Mouse (Mus musculus) G1E (cell line): ENCODE results near the gene Slc41a1. TPM values are rescaled to one million over a fixed set of nuclear protein-coding genes. Genes with fewer than 3 reads are reported as not detected.

ENCODE experiments used
- ATAC-seq: 2 replicates; pipeline ENCODE4 v1.8.0; 2016; ENCODE audit warnings: mild to moderate bottlenecking; ENCODE audit not compliant: insufficient number of reproducible peaks, poor library complexity, low FRiP score, severe bottlenecking; ENCODE audit errors: extremely low read depth
- DNase-seq: peaks from one replicate; pipeline ENCODE4 v3.0.0; 2012; ENCODE audit warnings: low spot score
- H3K27me3 ChIP-seq: 2 replicates; pipeline ENCODE4 v1.6.1; 2012; ENCODE audit warnings: mild to moderate bottlenecking, low read length, inconsistent platforms; ENCODE audit not compliant: insufficient read depth
- H3K36me3 ChIP-seq: replicated peaks from 2 replicates; pipeline ENCODE3; 2012; ENCODE audit warnings: mild to moderate bottlenecking, inconsistent platforms
- H3K4me1 ChIP-seq: 2 replicates; pipeline ENCODE4 v1.6.1; 2012; ENCODE audit warnings: low read depth, low read length, inconsistent platforms, mixed read lengths; ENCODE audit not compliant: insufficient read depth
- H3K4me3 ChIP-seq: 2 replicates; pipeline ENCODE4 v1.5.1; 2012; ENCODE audit warnings: low read depth, mild to moderate bottlenecking, inconsistent platforms, low read length, moderate library complexity, mixed read lengths
- H3K9me3 ChIP-seq: replicated peaks from 2 replicates; pipeline ENCODE4 v1.6.1; 2012; ENCODE audit warnings: inconsistent platforms
- CTCF ChIP-seq: IDR thresholded peaks from 2 replicates; pipeline ENCODE4 v1.5.1; 2012; ENCODE audit warnings: low read depth, low read length, inconsistent platforms, mixed read lengths
- GATA1 ChIP-seq: IDR thresholded peaks from 2 replicates; pipeline ENCODE4 v1.6.1; 2012; ENCODE audit warnings: borderline replicate concordance, low read length, inconsistent platforms, mixed read lengths
- GATA2 ChIP-seq: IDR thresholded peaks from 2 replicates; pipeline ENCODE4 v1.6.1; 2012; ENCODE audit warnings: low read depth, low read length, inconsistent platforms, borderline replicate concordance
- POLR2AphosphoS5 ChIP-seq: IDR thresholded peaks from 2 replicates; pipeline ENCODE4 v1.6.1; 2012; ENCODE audit warnings: low read depth, low read length, inconsistent platforms; ENCODE audit not compliant: insufficient replicate concordance
- TAL1 ChIP-seq: conservative IDR thresholded peaks from 2 replicates; pipeline ENCODE4 v1.6.1; 2012; ENCODE audit warnings: low read depth, low read length, inconsistent platforms, mixed read lengths
- polyA plus RNA-seq: library from polyadenylated mRNA; stranded (reverse); fragments of >175 nt; gene quantifications from 2 replicates; pipeline ENCODE4 v1.2.3, GENCODE M21; 2012
- total RNA-seq, 2 experiments: library from RNA; stranded (forward) in 1 of 2; stranded (reverse) in 1 of 2; fragments of 200-1000 nt in 1 of 2; fragments of >200 nt in 1 of 2; fragmentation: Nextera tagmentation in 1 of 2; gene quantifications; 2 replicates each; pipeline ENCODE4 v1.2.3; 2014 to 2017

Gene Slc41a1
- total and polyA plus RNA-seq, 3 experiments: 6.8 to 21.0 (median 7.2) TPM

DNA sequence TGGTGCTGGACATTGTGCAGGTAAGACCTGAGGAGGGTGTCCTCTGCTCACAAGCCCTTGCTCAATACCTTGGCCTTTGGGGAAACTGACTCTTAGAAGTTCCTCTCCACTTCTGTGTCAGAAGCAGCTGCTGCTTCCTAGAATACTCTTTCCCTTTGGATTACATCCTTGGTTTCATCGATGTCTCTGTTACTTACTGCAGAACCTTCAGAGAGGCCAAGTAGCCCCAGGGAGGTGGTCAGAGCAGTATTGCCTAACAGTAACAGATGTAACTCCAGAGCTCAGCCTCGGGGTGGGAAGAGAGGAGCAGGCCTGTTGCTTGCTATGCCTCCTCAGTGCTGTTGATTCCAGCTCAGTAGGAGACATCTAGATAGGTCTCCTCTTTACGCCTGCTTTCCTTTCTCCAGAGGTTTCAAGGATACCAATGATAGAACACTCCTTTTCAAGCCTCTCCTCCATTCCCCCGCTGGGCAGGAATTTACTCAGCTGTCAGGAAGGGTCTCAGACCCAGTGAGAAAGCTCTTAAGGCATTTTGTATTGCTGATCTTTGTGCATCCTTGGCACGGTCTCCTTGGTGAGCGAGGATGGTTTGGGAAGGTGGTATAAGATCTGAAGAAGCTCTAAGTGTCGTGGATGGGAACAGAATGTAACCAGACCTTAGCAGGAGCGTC lies 3.8 kb downstream of the Slc41a1 start:
- no peak for TF ChIP-seq CTCF
- TF ChIP-seq POLR2AphosphoS5: no peak
- TF ChIP-seq GATA1: no peak
- no peak for TF ChIP-seq TAL1
- TF ChIP-seq GATA2: no peak
- peaks cover 35% of the 10 kb centered on the region for H3K4me1 ChIP-seq

DNA sequence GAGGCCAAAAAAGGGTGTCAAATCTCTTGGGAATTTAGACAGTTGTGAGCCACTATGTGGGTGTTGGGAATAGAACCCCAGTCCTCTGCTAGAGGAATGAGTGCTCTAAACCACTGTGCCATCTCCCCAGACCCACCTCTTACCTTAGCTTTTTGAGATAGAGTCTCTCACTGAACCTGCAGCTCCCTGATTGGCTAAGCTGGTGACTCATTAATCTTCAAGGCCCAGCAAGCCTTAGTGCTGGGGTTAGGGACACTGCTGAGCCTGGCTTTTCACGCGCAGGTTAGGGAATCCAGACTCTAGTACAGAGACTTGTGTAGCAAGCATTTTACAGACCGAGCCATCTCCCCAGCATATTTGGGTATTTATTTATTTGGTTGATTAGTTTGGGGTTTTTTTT lies 9.7 kb downstream of the Slc41a1 start:
- no peaks in the 10 kb centered on the region for H3K4me1 ChIP-seq

More for the DNA sequence above, 3.8 kb downstream of the Slc41a1 start:
- H3K36me3 ChIP-seq: peaks cover 63% of the 10 kb centered on the region
- H3K9me3 ChIP-seq: no peaks in the 10 kb centered on the region
- H3K27me3 ChIP-seq: no peaks in the 10 kb centered on the region
- H3K4me3 ChIP-seq: no peak overlapping the region
- no peak for DNase-seq
- no peak for ATAC-seq

DNA sequence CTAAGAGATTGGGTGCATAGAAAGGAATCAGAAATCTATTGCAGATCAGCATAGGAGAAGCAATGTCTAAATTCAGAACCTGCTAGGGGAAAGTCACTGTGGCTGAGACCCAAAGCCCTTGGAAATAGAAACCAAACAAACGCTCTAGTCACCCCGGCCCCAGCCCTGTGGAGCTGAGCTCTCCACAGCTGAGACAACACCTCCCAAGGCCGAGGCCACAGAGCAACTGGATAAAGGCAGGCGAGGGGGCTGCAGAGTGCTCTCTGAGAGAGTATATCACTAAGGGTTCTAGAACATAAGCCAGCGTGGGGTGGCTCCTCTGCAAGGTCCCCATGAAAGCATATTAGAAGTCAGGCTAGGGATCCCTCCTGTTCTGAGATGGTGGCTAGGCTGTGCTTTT lies 11.2 kb downstream of the Slc41a1 start:
- DNase-seq (no peak), ATAC-seq (no peak)
- H3K4me3 ChIP-seq: no peak overlapping the region
- no peaks in the 10 kb centered on the region for H3K9me3 ChIP-seq
- no peaks in the 10 kb centered on the region for H3K27me3 ChIP-seq
- H3K4me1 ChIP-seq: no peaks in the 10 kb centered on the region
- H3K36me3 ChIP-seq: peaks cover 85% of the 10 kb centered on the region
- TF ChIP-seq GATA1 (no peak), POLR2AphosphoS5 (no peak), GATA2 (no peak), CTCF (no peak), TAL1 (no peak)

More for the DNA sequence above, 9.7 kb downstream of the Slc41a1 start:
- Histone ChIP-seq H3K9me3 (no peaks in the 10 kb centered on the region), H3K4me3 (no peak overlapping the region), H3K27me3 (no peaks in the 10 kb centered on the region), H3K36me3 (peaks cover 84% of the 10 kb centered on the region)
- no peak for TF ChIP-seq GATA1
- DNase-seq (no peak), ATAC-seq (no peak)

DNA sequence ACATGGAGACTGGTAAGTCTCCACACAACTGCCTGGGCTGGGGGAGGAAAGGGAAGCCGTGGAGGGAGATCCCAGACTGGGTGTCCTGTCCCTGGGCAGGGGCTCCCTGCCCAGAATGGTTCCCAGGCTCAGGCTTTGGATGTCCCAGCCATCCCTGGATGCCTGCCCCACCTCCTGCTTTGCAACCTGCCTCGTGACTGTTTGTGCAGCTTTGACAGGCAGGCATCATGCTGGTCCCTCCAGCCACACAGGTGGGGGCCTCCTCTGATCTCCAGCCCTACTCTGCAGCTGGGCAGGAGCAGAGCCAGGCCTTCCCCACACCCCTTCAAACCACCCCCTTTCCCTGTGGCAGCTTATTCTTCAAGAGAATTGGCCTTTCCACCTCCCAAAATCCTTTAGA lies 12.0 kb downstream of the Slc41a1 start:
- TF ChIP-seq GATA1 (no peak), POLR2AphosphoS5 (no peak), CTCF (no peak), GATA2 (no peak), TAL1 (no peak)
- DNase-seq (no peak), ATAC-seq (no peak)
- Histone ChIP-seq H3K36me3 (peaks cover 85% of the 10 kb centered on the region), H3K27me3 (no peaks in the 10 kb centered on the region), H3K4me1 (no peaks in the 10 kb centered on the region), H3K9me3 (no peaks in the 10 kb centered on the region), H3K4me3 (no peak overlapping the region)

DNA sequence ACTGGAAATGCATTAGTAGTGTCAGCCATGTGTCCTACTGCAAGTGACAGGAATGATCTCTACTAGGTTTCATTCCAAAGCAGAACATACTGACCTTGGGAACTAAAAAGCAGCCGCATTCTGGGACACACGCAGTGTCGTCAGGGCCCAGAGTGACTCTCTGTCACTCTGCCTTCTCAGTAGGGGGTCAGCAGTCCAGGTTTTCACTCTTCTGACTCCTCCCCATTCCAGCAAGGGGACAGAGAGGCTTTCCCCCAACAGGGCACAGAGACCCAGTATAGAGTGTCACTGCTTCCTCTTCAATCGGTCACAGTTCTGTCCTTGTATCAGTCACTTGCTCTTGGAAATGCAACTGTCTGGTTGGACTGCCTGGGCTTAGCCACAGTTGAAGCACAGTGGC lies 14.9 kb downstream of the Slc41a1 start:
- Histone ChIP-seq H3K4me3 (no peak overlapping the region), H3K27me3 (no peaks in the 10 kb centered on the region), H3K4me1 (no peaks in the 10 kb centered on the region), H3K36me3 (peaks cover 90% of the 10 kb centered on the region), H3K9me3 (no peaks in the 10 kb centered on the region)
- DNase-seq: no peak
- TF ChIP-seq POLR2AphosphoS5: no peak
- no peak for TF ChIP-seq CTCF
- TF ChIP-seq TAL1: no peak
- TF ChIP-seq GATA2: no peak
- TF ChIP-seq GATA1: no peak
- no peak for ATAC-seq

DNA sequence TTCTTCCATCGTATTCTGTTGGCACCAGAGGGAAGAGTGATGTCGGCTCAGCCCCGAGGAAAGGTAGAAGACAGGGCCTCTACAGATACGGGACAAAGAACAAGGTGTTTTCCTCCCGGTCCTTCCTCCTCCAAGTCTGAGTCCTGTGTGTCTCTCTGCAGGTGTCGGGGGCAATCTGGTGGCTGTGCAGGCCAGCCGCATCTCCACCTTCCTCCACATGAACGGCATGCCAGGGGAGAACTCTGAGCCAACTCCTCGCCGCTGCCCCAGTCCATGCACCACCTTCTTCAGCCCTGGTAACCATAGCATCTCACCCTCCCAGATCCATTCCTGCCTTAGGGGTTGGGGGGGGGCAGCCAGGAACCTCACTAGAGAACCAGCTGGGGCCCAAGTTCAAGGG lies 16.5 kb downstream of the Slc41a1 start:
- ATAC-seq: no peak
- no peak for TF ChIP-seq GATA1
- TF ChIP-seq TAL1: no peak
- TF ChIP-seq CTCF: no peak
- TF ChIP-seq GATA2: no peak
- TF ChIP-seq POLR2AphosphoS5: no peak
- H3K4me3 ChIP-seq: no peak overlapping the region

DNA sequence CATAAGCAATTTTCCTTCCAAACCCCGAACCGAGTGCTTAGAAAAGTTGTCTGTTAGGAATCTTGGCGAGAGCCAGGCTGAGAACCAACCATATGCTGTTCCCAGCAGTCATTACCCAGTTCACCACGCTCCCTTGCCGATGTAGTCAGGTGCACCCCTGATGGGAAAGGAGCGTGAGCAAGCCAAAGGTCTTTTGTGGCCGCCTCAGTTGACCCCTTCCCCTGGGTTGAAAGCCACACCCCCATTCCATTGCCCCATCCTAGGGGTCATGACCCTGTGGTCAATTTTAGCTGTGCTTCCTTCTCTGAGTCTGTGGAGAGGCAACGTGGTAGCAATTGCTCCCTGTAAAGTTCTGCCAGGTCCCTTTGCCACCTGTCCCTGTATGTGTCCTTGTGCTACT lies 17.6 kb downstream of the Slc41a1 start:
- TF ChIP-seq GATA2 (no peak), CTCF (no peak), GATA1 (no peak), TAL1 (no peak), POLR2AphosphoS5 (no peak)
- H3K4me1 ChIP-seq: no peaks in the 10 kb centered on the region
- ATAC-seq (no peak), DNase-seq (no peak)
- no peaks in the 10 kb centered on the region for H3K9me3 ChIP-seq
- peaks cover 78% of the 10 kb centered on the region for H3K36me3 ChIP-seq
- no peak overlapping the region for H3K4me3 ChIP-seq
- no peaks in the 10 kb centered on the region for H3K27me3 ChIP-seq

More for the DNA sequence above, 16.5 kb downstream of the Slc41a1 start:
- Histone ChIP-seq H3K9me3 (no peaks in the 10 kb centered on the region), H3K27me3 (no peaks in the 10 kb centered on the region), H3K4me1 (no peaks in the 10 kb centered on the region), H3K36me3 (peaks cover 89% of the 10 kb centered on the region)
- no peak for DNase-seq
